Mouse (Mus musculus) brain, embryonic 14.5 days (tissue): Measurements from ENCODE around the gene Akt3.

ENCODE experiments used
- CTCF ChIP-seq: fragments of 200-500 bp; IDR thresholded peaks from 2 replicates; pipeline ENCODE4 v1.5.1; 2012; ENCODE audit warnings: inconsistent platforms, mild to moderate bottlenecking, moderate library complexity, borderline replicate concordance; ENCODE audit not compliant: insufficient read depth, insufficient read length; ENCODE audit errors: extremely low read depth
- POLR2A ChIP-seq: fragments of 200-500 bp; IDR thresholded peaks from 2 replicates; pipeline ENCODE4 v1.6.1; 2012; ENCODE audit warnings: mild to moderate bottlenecking, inconsistent platforms, borderline replicate concordance; ENCODE audit not compliant: poor library complexity, insufficient read depth, insufficient read length, severe bottlenecking; ENCODE audit errors: extremely low read depth

DNA sequence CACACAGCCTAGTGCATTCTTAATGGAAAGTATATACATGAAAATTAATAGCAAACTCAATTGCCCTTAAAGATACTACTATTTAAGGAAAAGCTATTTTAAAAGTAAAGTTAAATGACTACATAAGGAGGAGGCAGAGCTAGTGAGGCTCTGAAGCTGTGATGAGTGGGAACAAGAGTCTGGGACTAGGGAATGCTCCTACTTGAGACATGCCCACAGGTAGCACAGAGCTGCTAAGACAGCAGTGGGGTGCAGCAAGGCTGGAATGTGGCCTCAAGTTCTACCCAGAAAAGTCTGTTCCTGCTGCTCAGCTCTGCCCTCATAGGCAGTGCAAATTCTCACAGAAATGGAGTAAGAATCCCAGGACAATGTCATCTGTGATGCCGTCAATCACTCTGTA, 226.8 kb downstream of the Akt3 start:
- TF ChIP-seq POLR2A (no peak), CTCF (no peak)
